Mouse (Mus musculus): ENCODE measurements at regions not wholly inside any gene's neighbourhood (a gene's known extent, or its start where the extent isn't known, plus 50 kb on each side); places are given as distances from the start of the nearest gene placed in this dataset.
"Not testable (repeated sequence)": the region's sequence is repeated elsewhere in the genome, so short reads cannot be mapped to it uniquely, and the experiment has no call there.

- DNase-seq (ENCODE audit: low read depth, low spot score) = not testable (repeated sequence)
Observed at GRCm38 (mm10) chrX:103129347-103129746, 57.1 kb downstream of the Nap1l2 start.

GRCm38 (mm10) chrX:103109181-103109580 is 77.3 kb downstream of the Nap1l2 start:
- DNase-seq (ENCODE audit: low read depth, low spot score) = no peak

GRCm38 (mm10) chrX:103067730-103068621 is 118.5 kb downstream of the Nap1l2 start:
- DNase-seq (ENCODE audit: low read depth, low spot score) = not testable (repeated sequence)

GRCm38 (mm10) chrX:103067107-103067506 is 119.3 kb downstream of the Nap1l2 start:
- DNase-seq (ENCODE audit: low read depth, low spot score) = not testable (repeated sequence)

GRCm38 (mm10) chrX:103026256-103027028 is 98.3 kb downstream of the 1700018G05Rik start:
- DNase-seq (ENCODE audit: low read depth, low spot score) = peak; percentile 0

GRCm38 (mm10) chrX:103025495-103025894 is 97.3 kb downstream of the 1700018G05Rik start:
- not testable (repeated sequence) for DNase-seq (ENCODE audit: low read depth, low spot score)

GRCm38 (mm10) chrX:103013425-103014057 is 85.4 kb downstream of the 1700018G05Rik start:
- not testable (repeated sequence) for DNase-seq (ENCODE audit: low read depth, low spot score)

GRCm38 (mm10) chrX:103012298-103013243 is 84.4 kb downstream of the 1700018G05Rik start:
- not testable (repeated sequence) for DNase-seq (ENCODE audit: low read depth, low spot score)

GRCm38 (mm10) chrX:102993956-102994355 is 65.8 kb downstream of the 1700018G05Rik start:
- not testable (repeated sequence) for DNase-seq (ENCODE audit: low read depth, low spot score)
